Mouse (Mus musculus): ENCODE results near the gene Gpr179. TPM values are rescaled to one million over a fixed set of nuclear protein-coding genes. Genes with fewer than 3 reads are reported as not detected.

Gene Gpr179
- polyA plus RNA-seq, 1 experiment: 0.08 TPM

GRCm38 (mm10) chr11:97387811-97388210 is 35.9 kb upstream of the Gpr179 start:
- Histone ChIP-seq H3K27me3 (replicated peaks; ENCODE audit: control insufficient read depth, insufficient read depth, low read length) (no peaks in the 10 kb centered on the region), H3K36me3 (ENCODE audit: control insufficient read depth, insufficient read depth, low read length) (peaks cover 5% of the 10 kb centered on the region; the same call in 1 of the 2 replicates), H3K4me1 (ENCODE audit: control insufficient read depth, insufficient read depth, low read length) (peaks cover 4% of the 10 kb centered on the region; the same call in 1 of the 2 replicates), H3K4me3 (ENCODE audit: insufficient read depth, low read depth, low read length) (no peak overlapping the region), H3K27ac (ENCODE audit: insufficient read depth, low read depth, low read length) (peak overlapping the region; percentile 62; the same call in 1 of the 2 replicates)
- WGBS: 80% methylated on average over 2 of the region's 2 CpGs
- peak; percentile 28 for DNase-seq
- TF ChIP-seq POLR2A (IDR thresholded peaks at IDR 0.05; ENCODE audit: low read depth, low read length): no peak
- no peak for TF ChIP-seq CTCF (conservative IDR thresholded peaks at IDR 0.05; ENCODE audit: insufficient read depth, insufficient read length, low read depth, low read length)

- Histone ChIP-seq H3K4me3 (ENCODE audit: insufficient read depth, low read depth, low read length) (no peak overlapping the region), H3K36me3 (ENCODE audit: control insufficient read depth, insufficient read depth, low read length) (peaks cover 2% of the 10 kb centered on the region; the same call in 1 of the 2 replicates), H3K4me1 (ENCODE audit: control insufficient read depth, insufficient read depth, low read length) (peaks cover 17% of the 10 kb centered on the region; the same call in 1 of the 2 replicates), H3K27ac (ENCODE audit: insufficient read depth, low read depth, low read length) (peak overlapping the region; percentile 34), H3K27me3 (replicated peaks; ENCODE audit: control insufficient read depth, insufficient read depth, low read length) (no peaks in the 10 kb centered on the region)
- peak; percentile 27 for DNase-seq
- 34% methylated on average over 2 of the region's 2 CpGs for whole genome bisulfite sequencing
- no peak for TF ChIP-seq CTCF (conservative IDR thresholded peaks at IDR 0.05; ENCODE audit: insufficient read depth, insufficient read length, low read depth, low read length)
- TF ChIP-seq POLR2A (IDR thresholded peaks at IDR 0.05; ENCODE audit: low read depth, low read length): no peak
Observed at GRCm38 (mm10) chr11:97383764-97384163, 31.9 kb upstream of the Gpr179 start.

GRCm38 (mm10) chr11:97383017-97383416 is 31.1 kb upstream of the Gpr179 start:
- Histone ChIP-seq H3K4me3 (ENCODE audit: insufficient read depth, low read depth, low read length) (no peak overlapping the region), H3K4me1 (ENCODE audit: control insufficient read depth, insufficient read depth, low read length) (peaks cover 17% of the 10 kb centered on the region; the same call in 1 of the 2 replicates), H3K27me3 (replicated peaks; ENCODE audit: control insufficient read depth, insufficient read depth, low read length) (no peaks in the 10 kb centered on the region), H3K36me3 (ENCODE audit: control insufficient read depth, insufficient read depth, low read length) (peaks cover 3% of the 10 kb centered on the region; the same call in 1 of the 2 replicates), H3K27ac (ENCODE audit: insufficient read depth, low read depth, low read length) (peak overlapping the region; percentile 67)
- TF ChIP-seq CTCF (conservative IDR thresholded peaks at IDR 0.05; ENCODE audit: insufficient read depth, insufficient read length, low read depth, low read length): no peak
- TF ChIP-seq POLR2A (IDR thresholded peaks at IDR 0.05; ENCODE audit: low read depth, low read length): no peak
- peak; percentile 61 for DNase-seq
- 46% methylated on average over 2 of the region's 2 CpGs for WGBS

- TF ChIP-seq CTCF (conservative IDR thresholded peaks at IDR 0.05; ENCODE audit: insufficient read depth, insufficient read length, low read depth, low read length) (no peak), POLR2A (IDR thresholded peaks at IDR 0.05; ENCODE audit: low read depth, low read length) (no peak)
- Histone ChIP-seq H3K27me3 (replicated peaks; ENCODE audit: control insufficient read depth, insufficient read depth, low read length) (no peaks in the 10 kb centered on the region), H3K4me3 (ENCODE audit: insufficient read depth, low read depth, low read length) (no peak overlapping the region), H3K4me1 (ENCODE audit: control insufficient read depth, insufficient read depth, low read length) (peaks cover 21% of the 10 kb centered on the region; the same call in 1 of the 2 replicates), H3K27ac (ENCODE audit: insufficient read depth, low read depth, low read length) (no peak overlapping the region), H3K36me3 (ENCODE audit: control insufficient read depth, insufficient read depth, low read length) (peaks cover 3% of the 10 kb centered on the region; the same call in 1 of the 2 replicates)
- 44% methylated on average over 3 of the region's 3 CpGs for WGBS
- DNase-seq: peak; percentile 86
Observed at GRCm38 (mm10) chr11:97380036-97380435, 28.2 kb upstream of the Gpr179 start.

GRCm38 (mm10) chr11:97373402-97373801 is 21.5 kb upstream of the Gpr179 start:
- WGBS: 87% methylated on average over 2 of the region's 2 CpGs
- Histone ChIP-seq H3K36me3 (ENCODE audit: control insufficient read depth, insufficient read depth, low read length) (peaks cover 1% of the 10 kb centered on the region; the same call in 1 of the 2 replicates), H3K27me3 (replicated peaks; ENCODE audit: control insufficient read depth, insufficient read depth, low read length) (no peaks in the 10 kb centered on the region), H3K4me1 (ENCODE audit: control insufficient read depth, insufficient read depth, low read length) (peaks cover 20% of the 10 kb centered on the region; the same call in 1 of the 2 replicates), H3K4me3 (ENCODE audit: insufficient read depth, low read depth, low read length) (no peak overlapping the region), H3K27ac (ENCODE audit: insufficient read depth, low read depth, low read length) (no peak overlapping the region)
- TF ChIP-seq CTCF (conservative IDR thresholded peaks at IDR 0.05; ENCODE audit: insufficient read depth, insufficient read length, low read depth, low read length) (no peak), POLR2A (IDR thresholded peaks at IDR 0.05; ENCODE audit: low read depth, low read length) (no peak)
- DNase-seq: no peak

- no peak overlapping the region for H3K4me3 ChIP-seq (ENCODE audit: insufficient read depth, low read depth, low read length)
- no peaks in the 10 kb centered on the region for H3K27me3 ChIP-seq (replicated peaks; ENCODE audit: control insufficient read depth, insufficient read depth, low read length)
- H3K36me3 ChIP-seq (ENCODE audit: control insufficient read depth, insufficient read depth, low read length): no peaks in the 10 kb centered on the region; the same call in 1 of the 2 replicates
- no peak for TF ChIP-seq CTCF (conservative IDR thresholded peaks at IDR 0.05; ENCODE audit: insufficient read depth, insufficient read length, low read depth, low read length)
- H3K27ac ChIP-seq (ENCODE audit: insufficient read depth, low read depth, low read length): no peak overlapping the region
- 83% methylated on average over 6 of the region's 6 CpGs for WGBS
- no peak for DNase-seq
- H3K4me1 ChIP-seq (ENCODE audit: control insufficient read depth, insufficient read depth, low read length): peaks cover 23% of the 10 kb centered on the region; the same call in 1 of the 2 replicates
Observed at GRCm38 (mm10) chr11:97372159-97372864, 20.4 kb upstream of the Gpr179 start.

Measured in kidney, adult 2 months (tissue).